Mouse (Mus musculus) lung, embryonic 16.5 days (tissue): ENCODE data around the gene Gprc5b. TPM values are rescaled to one million over a fixed set of nuclear protein-coding genes. Genes with fewer than 3 reads are reported as not detected.

Source experiments
- ATAC-seq: fragments of 200-750 bp; cut with Nextera tagmentation; 2 replicates; pipeline ENCODE4 v1.8.0; 2017; ENCODE audit warnings: low read depth, mild to moderate bottlenecking, moderate library complexity
- H3K27ac ChIP-seq: fragments of 300-500 bp; sonication (generic); 2 replicates; pipeline ENCODE4 v1.5.1; 2014; ENCODE audit warnings: mild to moderate bottlenecking, control low read depth, low read length
- H3K27me3 ChIP-seq: fragments of 300-500 bp; sonication (generic); 2 replicates; pipeline ENCODE4 v1.6.1; 2014; ENCODE audit warnings: low read depth, low read length, mixed read lengths; ENCODE audit not compliant: control insufficient read depth, insufficient read depth
- H3K36me3 ChIP-seq: fragments of 300-500 bp; sonication (generic); 2 replicates; pipeline ENCODE4 v1.6.1; 2014; ENCODE audit warnings: low read length; ENCODE audit not compliant: control insufficient read depth, insufficient read depth
- H3K4me1 ChIP-seq: fragments of 300-500 bp; sonication (generic); replicated peaks from 2 replicates; pipeline ENCODE4 v1.6.1; 2014; ENCODE audit warnings: low read length, mixed read lengths; ENCODE audit not compliant: control insufficient read depth, insufficient read depth
- H3K4me2 ChIP-seq: fragments of 300-500 bp; sonication (generic); 2 replicates; pipeline ENCODE4 v1.6.1; 2014; ENCODE audit warnings: low read depth, low read length, control low read depth
- H3K4me3 ChIP-seq: fragments of 300-500 bp; sonication (generic); 2 replicates; pipeline ENCODE4 v1.5.1; 2014; ENCODE audit warnings: mild to moderate bottlenecking, low read length, control low read depth
- H3K9ac ChIP-seq: fragments of 300-500 bp; sonication (generic); 2 replicates; pipeline ENCODE4 v1.6.1; 2014; ENCODE audit warnings: low read length, control low read depth
- H3K9me3 ChIP-seq: fragments of 300-500 bp; sonication (generic); 2 replicates; pipeline ENCODE4 v1.6.1; 2016; ENCODE audit warnings: low read length; ENCODE audit not compliant: control insufficient read depth
- WGBS: fragments of 180-500 bp; shearing (Covaris S2); extraction: QIAGEN DNeasy Blood & Tissue Kit; methylation state at CpG from one replicate; pipeline ENCODE4 v1.1.7; 2014; 5-methylcytosine and 5-hydroxymethylcytosine counted together
- polyA plus RNA-seq: library from polyadenylated mRNA; unstranded; fragments of >200 nt; fragmentation: Nextera tagmentation; extraction: Ambion mirVana; gene quantifications from 2 replicates; pipeline ENCODE4 v1.2.1, GENCODE M21; 2015

Gene Gprc5b
- polyA plus RNA-seq, 1 experiment from 2014 or later = 5.2 TPM

DNA sequence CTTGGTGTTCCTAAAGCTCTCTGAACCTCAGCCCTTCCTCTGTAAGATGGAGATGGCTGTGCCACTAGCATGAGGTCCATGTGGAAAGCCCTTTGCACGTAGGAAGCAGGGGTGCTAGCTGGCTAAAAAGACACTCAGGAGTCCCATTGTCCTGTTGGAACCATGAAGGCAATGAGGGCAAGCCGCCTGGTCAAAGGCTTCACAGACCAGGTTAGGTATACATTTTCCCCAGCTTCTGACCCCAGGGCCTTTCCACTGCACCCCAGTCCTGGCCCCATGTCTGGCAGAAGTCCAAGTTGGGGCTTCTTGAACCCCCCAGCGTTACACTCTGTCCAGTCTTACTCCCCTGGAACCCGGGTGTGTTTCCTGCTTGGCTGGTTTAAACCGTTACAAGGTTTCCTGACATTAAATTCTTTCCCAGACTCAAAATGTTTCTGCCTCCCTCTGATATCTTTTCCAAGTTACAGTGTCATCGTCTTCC, 2.9 kb downstream of the Gprc5b start:
- H3K4me1 ChIP-seq = peaks cover 24% of the 10 kb centered on the region
- H3K36me3 ChIP-seq = no peaks in the 10 kb centered on the region
- ATAC-seq = no peak
- no peak overlapping the region for H3K4me2 ChIP-seq
- peaks cover 3% of the 10 kb centered on the region for H3K27me3 ChIP-seq
- no peak overlapping the region for H3K4me3 ChIP-seq
- no peaks in the 10 kb centered on the region for H3K9me3 ChIP-seq
- no peak overlapping the region for H3K9ac ChIP-seq
- WGBS = 47% methylated on average over 6 of the region's 6 CpGs
- H3K27ac ChIP-seq = no peak overlapping the region

DNA sequence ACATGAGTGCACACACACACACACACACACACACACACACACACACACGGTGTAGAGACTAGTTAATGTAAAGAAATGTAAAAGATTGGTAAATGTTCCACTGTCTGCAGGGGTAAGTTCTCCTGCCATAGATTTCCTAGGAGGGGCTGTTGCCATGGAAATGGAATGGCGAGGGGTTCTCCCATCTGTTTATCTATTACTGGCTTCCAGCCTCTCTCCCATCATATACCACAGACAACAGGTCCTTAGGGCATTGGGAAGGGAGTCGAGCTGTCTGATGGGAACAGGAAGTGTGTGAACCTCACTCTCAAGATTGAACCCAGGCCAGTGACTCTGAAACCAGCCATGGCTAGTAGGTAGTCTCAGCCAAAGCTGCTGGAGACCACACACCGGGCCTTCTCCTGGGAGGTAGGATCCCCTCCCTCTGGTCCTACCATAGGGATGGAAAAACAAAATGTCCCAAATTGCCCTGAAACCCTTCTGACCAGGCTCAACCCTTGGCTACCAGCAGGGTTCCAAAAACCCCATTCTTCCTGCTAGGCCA, 3.6 kb downstream of the Gprc5b start:
- H3K36me3 ChIP-seq = no peaks in the 10 kb centered on the region
- no peak overlapping the region for H3K4me2 ChIP-seq
- WGBS = 43% methylated on average over 4 of the region's 4 CpGs
- peaks cover 24% of the 10 kb centered on the region for H3K4me1 ChIP-seq
- ATAC-seq = no peak
- no peak overlapping the region for H3K27ac ChIP-seq
- no peaks in the 10 kb centered on the region for H3K9me3 ChIP-seq
- H3K27me3 ChIP-seq = peaks cover 3% of the 10 kb centered on the region
- no peak overlapping the region for H3K4me3 ChIP-seq
- H3K9ac ChIP-seq = no peak overlapping the region

DNA sequence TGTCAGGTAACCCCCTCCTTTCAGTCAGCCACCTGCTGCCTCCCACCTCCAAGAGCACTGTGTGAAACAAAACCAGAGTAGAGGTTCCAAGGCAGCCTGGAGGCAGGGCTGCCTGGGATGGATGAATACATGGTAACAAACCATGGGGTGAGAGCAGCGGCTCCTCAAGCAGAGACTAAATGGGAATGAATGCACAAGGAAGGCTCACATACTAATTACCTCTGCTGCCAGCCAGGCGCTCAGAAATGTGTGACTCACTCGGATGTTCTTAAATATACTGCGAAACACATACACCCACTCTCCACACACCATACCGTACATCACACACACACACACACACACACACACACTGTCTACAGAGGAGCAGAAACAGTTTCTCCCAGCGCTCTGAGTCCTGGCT, 4.7 kb downstream of the Gprc5b start:
- Histone ChIP-seq H3K4me1 (peaks cover 18% of the 10 kb centered on the region), H3K9me3 (no peaks in the 10 kb centered on the region), H3K27ac (no peak overlapping the region), H3K4me3 (no peak overlapping the region), H3K4me2 (no peak overlapping the region), H3K9ac (no peak overlapping the region), H3K36me3 (no peaks in the 10 kb centered on the region), H3K27me3 (no peaks in the 10 kb centered on the region)
- WGBS = 78% methylated on average over 6 of the region's 6 CpGs
- ATAC-seq = no peak

DNA sequence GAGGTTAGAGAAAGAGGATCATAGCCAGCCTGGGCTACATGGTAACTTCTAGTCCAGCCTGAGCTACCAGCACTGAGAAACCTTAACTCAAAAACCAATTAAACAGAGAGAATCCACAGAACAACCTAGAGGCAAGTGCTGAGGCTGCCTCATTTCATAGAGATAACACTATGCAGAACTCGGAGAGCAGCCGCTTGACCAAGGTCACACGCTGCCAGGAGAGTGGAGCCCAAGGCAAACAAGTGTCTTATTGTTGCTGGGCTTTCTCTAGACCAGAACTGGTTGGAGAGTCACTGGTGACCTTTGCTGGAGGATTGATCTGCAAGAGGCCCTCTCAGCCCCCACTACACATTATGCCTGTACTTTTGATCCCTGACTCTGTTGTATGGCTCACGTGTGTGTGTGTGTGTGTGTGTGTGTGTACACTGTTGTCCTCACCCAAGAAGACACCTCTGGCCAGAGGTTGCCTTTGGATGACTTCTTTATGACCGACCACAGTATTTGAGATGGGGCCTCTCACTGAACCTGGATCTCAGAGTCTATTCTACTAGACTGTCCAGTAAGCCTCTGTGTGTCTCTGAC, 5.6 kb downstream of the Gprc5b start:
- 61% methylated on average over 5 of the region's 5 CpGs for WGBS
- no peak for ATAC-seq
- Histone ChIP-seq H3K4me1 (peaks cover 17% of the 10 kb centered on the region), H3K36me3 (no peaks in the 10 kb centered on the region), H3K27me3 (no peaks in the 10 kb centered on the region), H3K27ac (no peak overlapping the region), H3K4me3 (no peak overlapping the region), H3K4me2 (no peak overlapping the region), H3K9me3 (no peaks in the 10 kb centered on the region), H3K9ac (no peak overlapping the region)

DNA sequence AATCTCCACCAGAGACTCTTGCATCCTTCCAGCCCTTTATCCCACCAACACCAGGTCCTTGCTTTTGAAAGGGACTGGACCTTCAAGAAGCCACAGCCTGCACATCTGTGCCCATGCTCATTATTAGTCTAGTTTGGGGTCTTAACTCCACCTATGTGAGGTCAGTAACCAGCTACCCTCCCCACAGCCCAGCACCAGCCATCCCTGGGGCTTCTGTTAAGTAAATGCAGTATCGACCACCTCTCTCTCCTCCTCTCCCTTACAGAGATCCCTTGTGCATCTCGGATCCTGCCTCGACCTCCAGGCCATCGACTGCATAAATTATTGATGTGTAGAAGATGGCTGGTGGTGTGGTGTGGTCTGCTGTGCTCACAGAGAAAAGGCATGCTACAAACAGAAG, 8.6 kb downstream of the Gprc5b start:
- H3K36me3 ChIP-seq = peaks cover 2% of the 10 kb centered on the region; the same call in 1 of the 2 replicates

DNA sequence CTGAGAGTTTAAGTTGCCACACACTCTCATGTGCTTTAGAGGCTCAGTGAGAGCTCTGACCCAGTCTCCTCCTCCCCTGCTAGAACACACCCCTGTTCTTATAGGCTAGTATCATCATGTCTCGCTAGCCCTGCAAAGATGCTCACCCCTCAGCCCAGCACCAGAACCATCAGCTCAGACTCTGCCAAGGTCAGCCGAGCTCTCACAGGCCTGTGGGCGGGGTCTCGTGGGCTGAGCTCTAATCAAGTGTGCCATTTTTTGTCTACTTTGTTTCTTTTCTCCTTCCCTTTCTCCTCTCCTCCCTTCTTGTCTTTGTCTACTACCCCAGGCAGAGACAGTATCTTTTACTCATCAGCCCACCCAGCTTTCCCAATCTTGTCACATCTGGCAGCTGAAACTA, 9.2 kb downstream of the Gprc5b start:
- H3K4me1 ChIP-seq = no peaks in the 10 kb centered on the region
- H3K36me3 ChIP-seq = peaks cover 2% of the 10 kb centered on the region; the same call in 1 of the 2 replicates
- H3K27me3 ChIP-seq = no peaks in the 10 kb centered on the region
- no peak overlapping the region for H3K9ac ChIP-seq
- WGBS = 81% methylated on average over 4 of the region's 4 CpGs
- no peak overlapping the region for H3K4me2 ChIP-seq
- no peak overlapping the region for H3K27ac ChIP-seq
- ATAC-seq = no peak
- H3K4me3 ChIP-seq = no peak overlapping the region
- no peaks in the 10 kb centered on the region for H3K9me3 ChIP-seq

More for the DNA sequence above, 8.6 kb downstream of the Gprc5b start:
- no peak for ATAC-seq
- Histone ChIP-seq H3K27ac (no peak overlapping the region), H3K27me3 (no peaks in the 10 kb centered on the region), H3K9ac (no peak overlapping the region), H3K4me1 (no peaks in the 10 kb centered on the region), H3K4me2 (no peak overlapping the region), H3K9me3 (no peaks in the 10 kb centered on the region), H3K4me3 (no peak overlapping the region)
- WGBS = 79% methylated on average over 4 of the region's 4 CpGs

DNA sequence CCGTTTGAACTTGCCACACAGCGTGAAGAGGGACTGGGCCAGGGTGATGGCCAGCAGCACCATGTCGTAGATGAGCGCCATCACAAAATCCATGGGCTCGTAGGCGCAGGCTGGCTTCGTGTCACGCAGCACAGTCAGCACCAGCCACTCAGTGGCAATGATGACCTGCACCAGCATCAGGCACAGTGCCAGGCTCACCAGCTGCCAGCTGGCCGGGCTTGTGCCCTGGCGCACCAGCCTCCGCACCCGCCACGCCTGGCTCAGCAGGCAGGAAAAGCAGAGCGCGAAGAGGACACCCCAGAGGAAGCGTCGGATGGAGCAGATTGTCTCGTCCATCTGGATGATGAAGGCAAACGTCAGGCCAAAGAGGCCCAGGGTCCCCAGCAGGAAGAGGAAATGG, 11.1 kb downstream of the Gprc5b start:
- no peak overlapping the region for H3K4me3 ChIP-seq
- WGBS = 70% methylated on average over 19 of the region's 19 CpGs
- no peaks in the 10 kb centered on the region for H3K9me3 ChIP-seq
- H3K4me2 ChIP-seq = no peak overlapping the region
- no peaks in the 10 kb centered on the region for H3K27me3 ChIP-seq
- H3K27ac ChIP-seq = no peak overlapping the region
- H3K36me3 ChIP-seq = peaks cover 2% of the 10 kb centered on the region; the same call in 1 of the 2 replicates
- no peak for ATAC-seq
- H3K4me1 ChIP-seq = no peaks in the 10 kb centered on the region
- no peak overlapping the region for H3K9ac ChIP-seq

DNA sequence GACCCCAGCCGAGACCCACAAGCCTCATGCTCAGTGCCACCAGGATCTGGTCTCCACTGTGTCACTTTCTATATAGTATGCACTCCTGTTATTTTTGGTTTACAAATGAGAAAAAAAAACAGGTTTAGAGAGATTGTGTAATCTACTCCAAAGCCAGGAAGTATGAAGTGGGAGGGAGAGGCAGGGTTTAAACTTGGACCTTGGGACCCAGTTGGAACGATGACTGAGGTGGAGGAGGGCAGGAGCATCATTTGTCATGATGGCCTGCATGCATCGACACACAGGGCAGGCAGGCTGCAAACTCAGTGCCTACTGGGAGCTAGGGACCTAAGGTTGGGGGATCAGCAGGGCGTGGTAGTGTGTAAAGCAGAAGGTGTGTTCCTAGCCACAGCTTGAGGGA, 12.4 kb downstream of the Gprc5b start:
- H3K4me2 ChIP-seq = no peak overlapping the region
- no peaks in the 10 kb centered on the region for H3K4me1 ChIP-seq
- H3K36me3 ChIP-seq = peaks cover 2% of the 10 kb centered on the region; the same call in 1 of the 2 replicates
- H3K27me3 ChIP-seq = no peaks in the 10 kb centered on the region
- no peak for ATAC-seq
- H3K4me3 ChIP-seq = no peak overlapping the region
- no peak overlapping the region for H3K27ac ChIP-seq
- no peaks in the 10 kb centered on the region for H3K9me3 ChIP-seq
- H3K9ac ChIP-seq = no peak overlapping the region
- WGBS = 66% methylated on average over 4 of the region's 4 CpGs

DNA sequence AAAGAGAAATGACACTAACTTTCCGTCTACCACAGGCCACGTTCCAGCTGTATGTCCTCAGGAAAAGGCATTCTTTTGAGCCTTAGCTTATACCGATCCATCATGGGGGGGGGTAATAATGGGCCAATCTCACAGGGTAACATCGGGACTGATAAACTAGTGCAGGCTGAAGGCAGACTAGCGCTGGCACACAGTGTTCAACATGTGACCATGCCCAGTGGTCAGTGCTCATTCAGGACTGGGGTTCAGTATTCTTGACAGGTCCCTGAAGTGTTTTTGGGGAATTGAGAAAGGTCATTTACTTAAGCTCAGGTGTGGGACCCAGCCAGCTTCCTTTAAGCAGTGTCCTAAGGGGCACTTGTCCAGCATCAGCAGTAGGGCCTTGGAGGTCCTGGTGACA, 13.2 kb downstream of the Gprc5b start:
- WGBS = 85% methylated on average over 5 of the region's 5 CpGs

More for the DNA sequence above, 13.2 kb downstream of the Gprc5b start:
- H3K27ac ChIP-seq = no peak overlapping the region
- ATAC-seq = no peak
- H3K27me3 ChIP-seq = no peaks in the 10 kb centered on the region
- peaks cover 2% of the 10 kb centered on the region; the same call in 1 of the 2 replicates for H3K36me3 ChIP-seq
- H3K4me2 ChIP-seq = no peak overlapping the region
- no peaks in the 10 kb centered on the region for H3K9me3 ChIP-seq
- peaks cover 2% of the 10 kb centered on the region for H3K4me1 ChIP-seq
- H3K4me3 ChIP-seq = no peak overlapping the region
- H3K9ac ChIP-seq = no peak overlapping the region
